Mouse (Mus musculus) heart, adult 9 months (tissue): Measurements from ENCODE around the gene Gm4305.
"Not testable (repeated sequence)": the region's sequence is repeated elsewhere in the genome, so short reads cannot be mapped to it uniquely, and the experiment has no call there.

Source experiments
- DNase-seq, 2 experiments: peaks; one replicate each; pipeline ENCODE4 v3.0.0; 2022; ENCODE audit warnings: low spot score in 2 of 2

Gm4305 gene

DNA sequence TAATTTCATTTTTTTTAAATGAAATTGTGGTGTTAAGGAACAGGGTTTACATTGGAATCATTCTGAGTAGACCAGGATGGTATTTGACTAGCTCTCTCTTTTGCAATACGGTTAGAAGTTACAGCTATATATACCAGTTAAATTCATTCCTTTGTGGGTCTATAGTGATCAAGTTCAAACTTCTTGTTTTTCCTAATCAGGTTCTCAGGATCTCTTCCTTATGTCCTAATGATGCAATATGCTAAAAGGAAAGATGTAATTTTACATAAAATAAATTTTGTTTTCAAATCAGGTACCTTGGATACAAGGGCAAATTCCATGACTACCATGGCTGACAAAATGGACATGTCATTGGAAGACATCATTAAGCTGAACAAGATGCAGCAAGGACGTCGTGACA lies at the start of gene Gm4305:
Gene Gm4305, plus strand, starts transcription at position 301 of the 400 bp plus-strand sequence.
- DNase-seq, result not testable (repeated sequence)

DNA sequence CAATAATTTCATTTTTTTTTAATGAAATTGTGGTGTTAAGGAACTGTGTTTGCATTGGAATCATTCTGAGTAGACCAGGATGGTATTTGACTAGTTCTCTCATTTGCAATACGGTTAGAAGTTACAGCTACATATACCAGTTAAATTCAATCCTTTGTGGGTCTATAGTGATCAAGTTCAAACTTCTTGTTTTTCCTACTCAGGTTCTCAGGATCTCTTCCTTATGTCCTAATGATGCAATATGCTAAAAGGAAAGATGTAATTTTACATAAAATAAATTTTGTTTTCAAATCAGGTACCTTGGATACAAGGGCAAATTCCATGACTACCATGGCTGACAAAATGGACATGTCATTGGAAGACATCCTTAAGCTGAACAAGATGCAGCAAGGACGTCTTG lies 15.5 kb upstream of the Gm4305 start, which contains the start of gene Gm4301:
Gene Gm4301, plus strand, starts transcription at position 301 of the 400 bp plus-strand sequence.
- DNase-seq, result not testable (repeated sequence)

DNA sequence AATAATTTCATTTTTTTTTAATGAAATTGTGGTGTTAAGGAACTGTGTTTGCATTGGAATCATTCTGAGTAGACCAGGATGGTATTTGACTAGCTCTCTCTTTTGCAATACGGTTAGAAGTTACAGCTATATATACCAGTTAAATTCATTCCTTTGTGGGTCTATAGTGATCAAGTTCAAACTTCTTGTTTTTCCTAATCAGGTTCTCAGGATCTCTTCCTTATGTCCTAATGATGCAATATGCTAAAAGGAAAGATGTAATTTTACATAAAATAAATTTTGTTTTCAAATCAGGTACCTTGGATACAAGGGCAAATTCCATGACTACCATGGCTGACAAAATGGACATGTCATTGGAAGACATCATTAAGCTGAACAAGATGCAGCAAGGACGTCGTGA lies 10.4 kb upstream of the Gm4305 start, which contains the start of gene Gm4302:
Gene Gm4302, plus strand, starts transcription at position 301 of the 400 bp plus-strand sequence.
- DNase-seq, result not testable (repeated sequence)

- DNase-seq, result not testable (repeated sequence)
Measured at GRCm38 (mm10) chr10:100345672-100346071, 5.2 kb upstream of the Gm4305 start, which contains the start of gene Gm4303. Gene Gm4303 (plus strand): TSS chr10:100345972.

- DNase-seq, result peak in 1 of 2 experiments; percentile 1
Measured at GRCm38 (mm10) chr10:100356841-100357240, 5.9 kb downstream of the Gm4305 start.

DNA sequence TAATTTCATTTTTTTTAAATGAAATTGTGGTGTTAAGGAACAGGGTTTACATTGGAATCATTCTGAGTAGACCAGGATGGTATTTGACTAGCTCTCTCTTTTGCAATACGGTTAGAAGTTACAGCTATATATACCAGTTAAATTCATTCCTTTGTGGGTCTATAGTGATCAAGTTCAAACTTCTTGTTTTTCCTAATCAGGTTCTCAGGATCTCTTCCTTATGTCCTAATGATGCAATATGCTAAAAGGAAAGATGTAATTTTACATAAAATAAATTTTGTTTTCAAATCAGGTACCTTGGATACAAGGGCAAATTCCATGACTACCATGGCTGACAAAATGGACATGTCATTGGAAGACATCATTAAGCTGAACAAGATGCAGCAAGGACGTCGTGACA lies 10.1 kb downstream of the Gm4305 start, which contains the start of gene Gm4307:
Gene Gm4307, plus strand, starts transcription at position 301 of the 400 bp plus-strand sequence.
- not testable (repeated sequence) for DNase-seq

DNA sequence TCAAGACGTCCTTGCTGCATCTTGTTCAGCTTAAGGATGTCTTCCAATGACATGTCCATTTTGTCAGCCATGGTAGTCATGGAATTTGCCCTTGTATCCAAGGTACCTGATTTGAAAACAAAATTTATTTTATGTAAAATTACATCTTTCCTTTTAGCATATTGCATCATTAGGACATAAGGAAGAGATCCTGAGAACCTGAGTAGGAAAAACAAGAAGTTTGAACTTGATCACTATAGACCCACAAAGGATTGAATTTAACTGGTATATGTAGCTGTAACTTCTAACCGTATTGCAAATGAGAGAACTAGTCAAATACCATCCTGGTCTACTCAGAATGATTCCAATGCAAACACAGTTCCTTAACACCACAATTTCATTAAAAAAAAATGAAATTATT lies 31.6 kb downstream of the Gm4305 start, which contains the start of gene Gm4312:
Gene Gm4312, minus strand, starts transcription at position 101 of the 400 bp plus-strand sequence.
- not testable (repeated sequence) for DNase-seq
